Mouse (Mus musculus) heart, embryonic 16.5 days (tissue): Measurements from ENCODE around the gene Lin9. TPM values are rescaled to one million over a fixed set of nuclear protein-coding genes. Genes with fewer than 3 reads are reported as not detected.
A peak's percentile ranks its signal among the peaks of the same experiment; 100 is the strongest.
"Not testable (repeated sequence)": the region's sequence is repeated elsewhere in the genome, so short reads cannot be mapped to it uniquely, and the experiment has no call there.

Experiments used
- ATAC-seq: fragments of 200-750 bp; cut with Nextera tagmentation; replicated peaks from 2 replicates; pipeline ENCODE4 v1.8.0; 2017; ENCODE audit warnings: moderate number of reproducible peaks; ENCODE audit not compliant: insufficient read depth, low FRiP score; ENCODE audit errors: extremely low read depth
- H3K27ac ChIP-seq: fragments of 300-500 bp; sonication (generic); 2 replicates; pipeline ENCODE4 v1.5.1; 2014; ENCODE audit warnings: mild to moderate bottlenecking, low read length, control low read depth, moderate library complexity
- H3K27me3 ChIP-seq: fragments of 300-500 bp; sonication (generic); 2 replicates; pipeline ENCODE4 v1.6.1; 2014; ENCODE audit warnings: low read length, mixed read lengths; ENCODE audit not compliant: control insufficient read depth, insufficient read depth
- H3K36me3 ChIP-seq: fragments of 300-500 bp; sonication (generic); 2 replicates; pipeline ENCODE4 v1.6.1; 2014; ENCODE audit not compliant: control insufficient read depth, insufficient read depth
- H3K4me1 ChIP-seq: fragments of 300-500 bp; sonication (generic); 2 replicates; pipeline ENCODE4 v1.6.1; 2014; ENCODE audit warnings: low read length, mixed read lengths; ENCODE audit not compliant: control insufficient read depth, insufficient read depth
- H3K4me2 ChIP-seq: fragments of 300-500 bp; sonication (generic); 2 replicates; pipeline ENCODE4 v1.6.1; 2014; ENCODE audit warnings: low read depth, mild to moderate bottlenecking, control low read depth, low read length
- H3K4me3 ChIP-seq: fragments of 300-500 bp; sonication (generic); 2 replicates; pipeline ENCODE4 v1.5.1; 2014; ENCODE audit warnings: mild to moderate bottlenecking, control low read depth, low read length
- H3K9ac ChIP-seq: fragments of 300-500 bp; sonication (generic); 2 replicates; pipeline ENCODE4 v1.6.1; 2014; ENCODE audit warnings: low read length, control low read depth
- H3K9me3 ChIP-seq: fragments of 300-500 bp; sonication (generic); replicated peaks from 2 replicates; pipeline ENCODE4 v1.6.1; 2016; ENCODE audit warnings: low read length; ENCODE audit not compliant: control insufficient read depth
- WGBS: fragments of 180-500 bp; shearing (Covaris S2); extraction: QIAGEN DNeasy Blood & Tissue Kit; methylation state at CpG from one replicate; pipeline ENCODE4 v1.1.7; 2014; 5-methylcytosine and 5-hydroxymethylcytosine counted together
- polyA plus RNA-seq: library from polyadenylated mRNA; unstranded; fragments of >200 nt; fragmentation: Nextera tagmentation; extraction: Ambion mirVana; gene quantifications from 2 replicates; pipeline ENCODE4 v1.2.1, GENCODE M21; 2015

Gene Lin9
- 11.7 and 15.0 TPM in 2 replicates for polyA plus RNA-seq

- peak; percentile 88 for ATAC-seq
- WGBS = under 1% methylated on average over 46 of the region's 47 CpGs
- peak within 1 kb of the TSS; percentile 98 for H3K9ac ChIP-seq
Measured at GRCm38 (mm10) chr1:180641137-180641517, at the start of gene Lin9. Gene Lin9 (plus strand): TSS chr1:180641150.

GRCm38 (mm10) chr1:180600578-180600977, 40.4 kb upstream of the Lin9 start:
- Histone ChIP-seq H3K9ac (no peak overlapping the region), H3K27ac (no peak overlapping the region), H3K27me3 (no peaks in the 10 kb centered on the region), H3K4me3 (no peak overlapping the region), H3K4me2 (no peak overlapping the region), H3K4me1 (peaks cover 15% of the 10 kb centered on the region), H3K9me3 (no peaks in the 10 kb centered on the region), H3K36me3 (peaks cover 52% of the 10 kb centered on the region)
- 88% methylated on average over 6 of the region's 6 CpGs for WGBS
- ATAC-seq = no peak

More at GRCm38 (mm10) chr1:180641137-180641517, at the start of gene Lin9:
- H3K4me3 ChIP-seq = peak within 1 kb of the TSS; percentile 94
- peak within 1 kb of the TSS; percentile 82 for H3K4me2 ChIP-seq
- no peaks in the 10 kb centered on the region for H3K27me3 ChIP-seq
- H3K36me3 ChIP-seq = no peaks in the 10 kb centered on the region
- peaks cover 15% of the 10 kb centered on the region for H3K4me1 ChIP-seq
- peak within 1 kb of the TSS; percentile 92 for H3K27ac ChIP-seq
- H3K9me3 ChIP-seq = no peaks in the 10 kb centered on the region

- no peak overlapping the region for H3K9ac ChIP-seq
- no peak overlapping the region for H3K4me3 ChIP-seq
- WGBS = 58% methylated on average over 6 of the region's 6 CpGs
- H3K36me3 ChIP-seq = peaks cover 41% of the 10 kb centered on the region
- no peak for ATAC-seq
- H3K4me1 ChIP-seq = peaks cover 19% of the 10 kb centered on the region
- no peaks in the 10 kb centered on the region for H3K9me3 ChIP-seq
- H3K27ac ChIP-seq = no peak overlapping the region
- H3K27me3 ChIP-seq = no peaks in the 10 kb centered on the region
- H3K4me2 ChIP-seq = no peak overlapping the region
Measured at GRCm38 (mm10) chr1:180601806-180602205, 39.1 kb upstream of the Lin9 start.

- Histone ChIP-seq H3K36me3 (peaks cover 17% of the 10 kb centered on the region), H3K9ac (no peak overlapping the region), H3K27ac (peak overlapping the region; percentile 86), H3K9me3 (no peaks in the 10 kb centered on the region), H3K4me2 (no peak overlapping the region), H3K4me3 (no peak overlapping the region), H3K27me3 (no peaks in the 10 kb centered on the region), H3K4me1 (peaks cover 24% of the 10 kb centered on the region)
- 35% methylated on average over 4 of the region's 4 CpGs for WGBS
- peak; percentile 86 for ATAC-seq
Measured at GRCm38 (mm10) chr1:180604579-180604978, 36.4 kb upstream of the Lin9 start.

- H3K4me3 ChIP-seq = no peak overlapping the region
- WGBS = 48% methylated on average over 3 of the region's 3 CpGs
- H3K9ac ChIP-seq = no peak overlapping the region
- no peak overlapping the region for H3K4me2 ChIP-seq
- ATAC-seq = no peak
- no peak overlapping the region for H3K27ac ChIP-seq
- peaks cover 24% of the 10 kb centered on the region for H3K4me1 ChIP-seq
- peaks cover 7% of the 10 kb centered on the region; the same call in 1 of the 2 replicates for H3K36me3 ChIP-seq
- no peaks in the 10 kb centered on the region for H3K9me3 ChIP-seq
- no peaks in the 10 kb centered on the region for H3K27me3 ChIP-seq
Measured at GRCm38 (mm10) chr1:180606106-180606505, 34.8 kb upstream of the Lin9 start.

- Histone ChIP-seq H3K4me3 (no peak overlapping the region), H3K4me2 (no peak overlapping the region), H3K27me3 (no peaks in the 10 kb centered on the region), H3K9me3 (peaks cover 5% of the 10 kb centered on the region), H3K27ac (peak overlapping the region; percentile 37), H3K9ac (no peak overlapping the region), H3K36me3 (peaks cover under 1% of the 10 kb centered on the region; the same call in 1 of the 2 replicates), H3K4me1 (peaks cover 24% of the 10 kb centered on the region)
- 56% methylated on average over 10 of the region's 10 CpGs for WGBS
- ATAC-seq = 0 out of 2 replicates have a peak, but pooled peaks have one; percentile 20
Measured at GRCm38 (mm10) chr1:180606796-180607577, 34.0 kb upstream of the Lin9 start.

- peaks cover 5% of the 10 kb centered on the region for H3K9me3 ChIP-seq
- H3K27me3 ChIP-seq = no peaks in the 10 kb centered on the region
- WGBS = 83% methylated on average over 2 of the region's 2 CpGs
- H3K9ac ChIP-seq = no peak overlapping the region
- no peak overlapping the region for H3K4me3 ChIP-seq
- no peak for ATAC-seq
- no peak overlapping the region for H3K4me2 ChIP-seq
- no peaks in the 10 kb centered on the region; the same call in 1 of the 2 replicates for H3K36me3 ChIP-seq
- H3K27ac ChIP-seq = peak overlapping the region; percentile 37
- H3K4me1 ChIP-seq = peaks cover 24% of the 10 kb centered on the region
Measured at GRCm38 (mm10) chr1:180607578-180607879, 33.4 kb upstream of the Lin9 start.

- not testable (repeated sequence) for H3K4me1 ChIP-seq, H3K9ac ChIP-seq, H3K4me3 ChIP-seq, H3K4me2 ChIP-seq, H3K27ac ChIP-seq, H3K9me3 ChIP-seq, ATAC-seq, H3K36me3 ChIP-seq, H3K27me3 ChIP-seq
- WGBS = 94% methylated on average over 10 of the region's 14 CpGs
Measured at GRCm38 (mm10) chr1:180611842-180612241, 29.1 kb upstream of the Lin9 start.

GRCm38 (mm10) chr1:180616762-180617161, 24.2 kb upstream of the Lin9 start:
- Histone ChIP-seq H3K4me1 (no peaks in the 10 kb centered on the region), H3K9ac (no peak overlapping the region), H3K4me3 (no peak overlapping the region), H3K9me3 (peaks cover 1% of the 10 kb centered on the region), H3K36me3 (no peaks in the 10 kb centered on the region), H3K27me3 (no peaks in the 10 kb centered on the region), H3K4me2 (no peak overlapping the region), H3K27ac (no peak overlapping the region)
- ATAC-seq = no peak
- WGBS = 97% methylated on average over 3 of the region's 3 CpGs
